Mouse (Mus musculus): Measurements from ENCODE around the gene Lipt1.

Lipt1 gene

GRCm38 (mm10) chr1:37899816-37900215 lies 28.3 kb downstream of the Lipt1 start:
- DNase-seq (ENCODE audit: low spot score in 2 of 2) = no peak

GRCm38 (mm10) chr1:37900288-37900687 lies 28.8 kb downstream of the Lipt1 start:
- DNase-seq (ENCODE audit: low spot score in 2 of 2) = no peak

- DNase-seq (ENCODE audit: low spot score in 2 of 2) = peak in 1 of 2 experiments; percentile 9
These were observed 31.6 kb downstream of the Lipt1 start for GRCm38 (mm10) chr1:37903178-37903577.

GRCm38 (mm10) chr1:37912751-37913150 lies 41.2 kb downstream of the Lipt1 start:
- no peak for DNase-seq (ENCODE audit: low spot score in 2 of 2)

GRCm38 (mm10) chr1:37916393-37916792 lies 44.9 kb downstream of the Lipt1 start, which contains the start of gene Lyg2:
Lyg2 (minus strand) TSS chr1:37916493.
- DNase-seq (ENCODE audit: low spot score in 2 of 2) = no peak

GRCm38 (mm10) chr1:37917666-37918065 lies 46.1 kb downstream of the Lipt1 start:
- DNase-seq (ENCODE audit: low spot score in 2 of 2) = no peak

- no peak for DNase-seq (ENCODE audit: low spot score in 2 of 2)
These were observed 46.6 kb downstream of the Lipt1 start for GRCm38 (mm10) chr1:37918096-37918495.

- DNase-seq (ENCODE audit: low spot score in 2 of 2) = no peak
These were observed 51.0 kb downstream of the Lipt1 start for GRCm38 (mm10) chr1:37922536-37922935.

Data from urinary bladder, postnatal 36 days (tissue).